Mouse (Mus musculus) kidney, embryonic 16.5 days (tissue): ENCODE results near the gene Ms4a18. TPM values are rescaled to one million over a fixed set of nuclear protein-coding genes. Genes with fewer than 3 reads are reported as not detected.
"Not testable (repeated sequence)": the region's sequence is repeated elsewhere in the genome, so short reads cannot be mapped to it uniquely, and the experiment has no call there.

Experiments
- ATAC-seq: fragments of 200-750 bp; cut with Nextera tagmentation; 2 replicates; pipeline ENCODE4 v1.8.0; 2017; ENCODE audit warnings: moderate TSS enrichment; ENCODE audit not compliant: low FRiP score, low TSS enrichment
- H3K27ac ChIP-seq: fragments of 300-500 bp; sonication (generic); 2 replicates; pipeline ENCODE4 v1.5.1; 2014; ENCODE audit warnings: low read length
- H3K27me3 ChIP-seq: fragments of 300-500 bp; sonication (generic); 2 replicates; pipeline ENCODE4 v1.6.1; 2014; ENCODE audit warnings: low read length, control low read depth, mixed read lengths; ENCODE audit not compliant: insufficient read depth
- H3K36me3 ChIP-seq: fragments of 300-500 bp; sonication (generic); 2 replicates; pipeline ENCODE4 v1.6.1; 2014; ENCODE audit warnings: low read length, control low read depth, mixed read lengths; ENCODE audit not compliant: insufficient read depth
- H3K4me1 ChIP-seq: fragments of 300-500 bp; sonication (generic); 2 replicates; pipeline ENCODE4 v1.6.1; 2014; ENCODE audit warnings: low read length, control low read depth, mixed read lengths; ENCODE audit not compliant: insufficient read depth
- H3K4me2 ChIP-seq: fragments of 300-500 bp; sonication (generic); replicated peaks from 2 replicates; pipeline ENCODE4 v1.6.1; 2014; ENCODE audit warnings: low read depth, low read length
- H3K4me3 ChIP-seq: fragments of 300-500 bp; sonication (generic); 2 replicates; pipeline ENCODE4 v1.5.1; 2014; ENCODE audit warnings: mild to moderate bottlenecking, low read length
- H3K9ac ChIP-seq: fragments of 300-500 bp; sonication (generic); replicated peaks from 2 replicates; pipeline ENCODE4 v1.6.1; 2014; ENCODE audit warnings: low read length
- H3K9me3 ChIP-seq: fragments of 300-500 bp; sonication (generic); 2 replicates; pipeline ENCODE4 v1.6.1; 2016; ENCODE audit warnings: low read length, control low read depth
- WGBS: fragments of 180-500 bp; shearing (Covaris S2); extraction: QIAGEN DNeasy Blood & Tissue Kit; methylation state at CpG from one replicate; pipeline ENCODE4 v1.1.7; 2014; 5-methylcytosine and 5-hydroxymethylcytosine counted together
- polyA plus RNA-seq: library from polyadenylated mRNA; unstranded; fragments of >200 nt; fragmentation: Nextera tagmentation; extraction: Ambion mirVana; gene quantifications from 2 replicates; pipeline ENCODE4 v1.2.1, GENCODE M21; 2015

Ms4a18 gene
- polyA plus RNA-seq: not detected in 2 replicates

DNA sequence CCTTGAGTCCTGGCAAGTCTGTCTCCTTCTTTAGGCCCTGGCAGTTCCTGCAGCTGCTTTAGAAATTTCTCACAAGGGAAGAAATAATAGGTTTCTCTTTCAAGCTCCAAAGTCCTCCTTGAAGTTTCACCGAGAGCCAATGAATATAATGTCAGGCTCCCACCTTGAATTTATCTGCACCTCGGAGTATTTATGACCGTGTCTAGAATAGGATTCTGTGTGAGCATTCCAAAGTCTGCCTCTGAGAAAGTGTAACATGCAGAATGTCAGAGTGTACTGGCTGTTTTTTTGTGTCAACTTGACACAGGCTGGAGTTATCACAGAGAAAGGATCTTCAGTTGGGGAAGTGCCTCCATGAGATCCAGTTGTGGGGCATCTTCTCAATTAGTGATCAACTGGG, at the start of gene Ms4a18:
Gene Ms4a18 (minus strand): TSS at position 141 of the 400 bp plus-strand sequence.
- no peak within 1 kb of the TSS for H3K27ac ChIP-seq
- H3K9me3 ChIP-seq: no peaks in the 10 kb centered on the region
- no peaks in the 10 kb centered on the region for H3K27me3 ChIP-seq
- H3K9ac ChIP-seq: no peak within 1 kb of the TSS
- WGBS: 70% methylated on average over 3 of the region's 3 CpGs
- no peaks in the 10 kb centered on the region for H3K36me3 ChIP-seq
- H3K4me2 ChIP-seq: no peak within 1 kb of the TSS
- ATAC-seq: no peak
- no peak within 1 kb of the TSS for H3K4me3 ChIP-seq
- H3K4me1 ChIP-seq: no peaks in the 10 kb centered on the region

- ATAC-seq: no peak
- H3K9ac ChIP-seq: no peak overlapping the region
- H3K36me3 ChIP-seq: no peaks in the 10 kb centered on the region
- no peaks in the 10 kb centered on the region for H3K4me1 ChIP-seq
- WGBS: 87% methylated on average over 2 of the region's 2 CpGs
- H3K4me2 ChIP-seq: no peak overlapping the region
- no peaks in the 10 kb centered on the region for H3K27me3 ChIP-seq
- H3K27ac ChIP-seq: no peak overlapping the region
- peaks cover 2% of the 10 kb centered on the region; the same call in 1 of the 2 replicates for H3K9me3 ChIP-seq
- H3K4me3 ChIP-seq: no peak overlapping the region
Measured at GRCm38 (mm10) chr19:11065202-11065875, 47.5 kb upstream of the Ms4a18 start.

GRCm38 (mm10) chr19:11060900-11061299, 43.1 kb upstream of the Ms4a18 start:
- Histone ChIP-seq H3K36me3 (no peaks in the 10 kb centered on the region), H3K27ac (no peak overlapping the region), H3K27me3 (no peaks in the 10 kb centered on the region), H3K4me3 (no peak overlapping the region), H3K9me3 (peaks cover under 1% of the 10 kb centered on the region; the same call in 1 of the 2 replicates), H3K4me1 (no peaks in the 10 kb centered on the region), H3K4me2 (no peak overlapping the region), H3K9ac (no peak overlapping the region)
- no peak for ATAC-seq
- WGBS: 94% methylated on average over 1 of the region's 1 CpGs

- Histone ChIP-seq H3K4me2 (no peak overlapping the region), H3K9me3 (no peaks in the 10 kb centered on the region), H3K36me3 (no peaks in the 10 kb centered on the region), H3K27me3 (no peaks in the 10 kb centered on the region), H3K9ac (no peak overlapping the region), H3K4me3 (no peak overlapping the region), H3K27ac (no peak overlapping the region), H3K4me1 (no peaks in the 10 kb centered on the region)
- no peak for ATAC-seq
Measured at GRCm38 (mm10) chr19:11059967-11060366, 42.1 kb upstream of the Ms4a18 start.

DNA sequence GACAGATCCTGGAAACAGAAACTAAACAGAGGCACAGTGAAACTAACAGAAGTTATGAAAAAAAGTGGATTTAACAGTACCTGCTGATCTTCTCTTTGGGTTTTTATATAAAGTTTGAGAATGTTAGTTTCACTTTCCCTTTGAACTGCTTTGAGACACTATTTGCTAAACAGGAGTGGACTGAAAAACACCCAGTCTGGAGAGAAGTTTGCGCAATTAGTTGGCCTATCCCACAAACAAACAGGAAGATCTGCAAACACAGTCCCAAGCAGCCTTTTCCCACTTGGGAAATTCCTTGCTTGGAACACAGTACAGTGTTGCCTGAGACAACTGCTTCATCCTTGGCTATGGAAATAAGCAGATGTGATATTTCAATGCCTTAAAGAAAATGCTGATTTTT, 37.9 kb upstream of the Ms4a18 start:
- H3K27me3 ChIP-seq, H3K9me3 ChIP-seq, H3K4me2 ChIP-seq, H3K27ac ChIP-seq, H3K9ac ChIP-seq, ATAC-seq, H3K4me3 ChIP-seq, H3K36me3 ChIP-seq, H3K4me1 ChIP-seq: not testable (repeated sequence)
- 93% methylated on average over 1 of the region's 1 CpGs for WGBS

- Histone ChIP-seq H3K4me3 (no peak overlapping the region), H3K4me2 (no peak overlapping the region), H3K9me3 (no peaks in the 10 kb centered on the region), H3K27me3 (no peaks in the 10 kb centered on the region), H3K36me3 (no peaks in the 10 kb centered on the region), H3K27ac (no peak overlapping the region), H3K9ac (no peak overlapping the region), H3K4me1 (no peaks in the 10 kb centered on the region)
- 61% methylated on average over 3 of the region's 3 CpGs for WGBS
- no peak for ATAC-seq
Measured at GRCm38 (mm10) chr19:11053277-11053676, 35.4 kb upstream of the Ms4a18 start.

- no peaks in the 10 kb centered on the region for H3K27me3 ChIP-seq
- no peak for ATAC-seq
- no peak overlapping the region for H3K4me3 ChIP-seq
- no peak overlapping the region for H3K27ac ChIP-seq
- no peaks in the 10 kb centered on the region for H3K36me3 ChIP-seq
- no peaks in the 10 kb centered on the region for H3K4me1 ChIP-seq
- H3K4me2 ChIP-seq: no peak overlapping the region
- no peak overlapping the region for H3K9ac ChIP-seq
- H3K9me3 ChIP-seq: no peaks in the 10 kb centered on the region
- WGBS: 63% methylated on average over 5 of the region's 5 CpGs
Measured at GRCm38 (mm10) chr19:11052877-11053276, 35.0 kb upstream of the Ms4a18 start.

DNA sequence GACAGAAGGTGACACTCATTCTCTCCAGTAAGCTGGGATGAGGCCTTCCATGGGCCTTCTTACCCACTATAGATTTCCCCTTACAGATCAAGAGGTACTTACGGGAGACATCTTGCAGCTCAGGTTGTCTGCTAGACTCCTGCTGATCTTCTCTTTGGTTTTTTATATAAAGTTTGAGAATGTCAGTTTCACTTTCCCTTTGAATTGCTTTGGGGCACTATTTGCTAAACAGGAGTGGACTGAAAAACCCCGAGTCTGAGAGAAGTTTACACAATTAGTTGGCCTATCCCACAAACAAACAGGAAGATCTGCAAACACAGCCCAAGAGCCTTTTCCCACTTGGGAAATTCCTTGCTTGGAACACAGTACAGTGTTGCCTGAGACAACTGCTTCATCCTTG, 32.5 kb upstream of the Ms4a18 start:
- H3K9ac ChIP-seq: no peak overlapping the region
- H3K4me2 ChIP-seq: no peak overlapping the region
- H3K9me3 ChIP-seq: no peaks in the 10 kb centered on the region
- 80% methylated on average over 2 of the region's 2 CpGs for WGBS
- H3K36me3 ChIP-seq: no peaks in the 10 kb centered on the region
- ATAC-seq: no peak
- no peak overlapping the region for H3K4me3 ChIP-seq
- no peak overlapping the region for H3K27ac ChIP-seq
- H3K27me3 ChIP-seq: no peaks in the 10 kb centered on the region
- H3K4me1 ChIP-seq: no peaks in the 10 kb centered on the region

DNA sequence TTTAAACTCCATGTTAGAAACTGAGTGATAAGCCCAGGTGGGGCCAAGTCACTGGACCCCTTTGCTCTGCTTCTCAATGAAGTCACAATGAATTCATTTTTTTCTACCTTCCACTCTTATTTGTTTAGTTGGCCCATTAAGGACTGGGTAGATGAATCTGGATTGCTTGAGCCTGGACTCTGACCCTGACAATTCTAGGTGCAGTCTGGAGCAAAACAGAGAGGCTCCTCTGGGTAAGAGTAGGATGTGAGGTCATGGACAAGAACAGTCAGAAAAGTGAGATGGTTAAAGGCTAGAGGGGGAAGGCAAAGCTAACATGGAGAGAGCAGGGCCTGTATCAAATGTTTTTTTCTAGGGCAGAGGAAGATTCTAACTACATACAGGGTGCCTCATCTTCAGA, 31.6 kb upstream of the Ms4a18 start:
- H3K9ac ChIP-seq: no peak overlapping the region
- no peak overlapping the region for H3K4me3 ChIP-seq
- no peak overlapping the region for H3K27ac ChIP-seq
- H3K4me2 ChIP-seq: no peak overlapping the region
- H3K9me3 ChIP-seq: no peaks in the 10 kb centered on the region
- ATAC-seq: no peak
- H3K36me3 ChIP-seq: no peaks in the 10 kb centered on the region
- H3K4me1 ChIP-seq: no peaks in the 10 kb centered on the region
- no peaks in the 10 kb centered on the region for H3K27me3 ChIP-seq

GRCm38 (mm10) chr19:11048503-11048902, 30.7 kb upstream of the Ms4a18 start:
- Histone ChIP-seq H3K36me3 (no peaks in the 10 kb centered on the region), H3K9me3 (no peaks in the 10 kb centered on the region), H3K4me2 (no peak overlapping the region), H3K9ac (no peak overlapping the region), H3K4me3 (no peak overlapping the region), H3K27me3 (no peaks in the 10 kb centered on the region), H3K4me1 (no peaks in the 10 kb centered on the region), H3K27ac (no peak overlapping the region)
- 83% methylated on average over 1 of the region's 1 CpGs for WGBS
- no peak for ATAC-seq
